Mouse (Mus musculus) heart, embryonic 15.5 days (tissue): ENCODE results near the gene Ist1. TPM values are rescaled to one million over a fixed set of nuclear protein-coding genes. Genes with fewer than 3 reads are reported as not detected.

Experiments
- ATAC-seq: fragments of 200-750 bp; cut with Nextera tagmentation; replicated peaks from 2 replicates; pipeline ENCODE4 v1.8.0; 2017; ENCODE audit warnings: low read depth, moderate TSS enrichment; ENCODE audit not compliant: insufficient number of reproducible peaks, insufficient read depth, low FRiP score
- H3K27ac ChIP-seq: fragments of 300-500 bp; sonication (generic); 2 replicates; pipeline ENCODE4 v1.5.1; 2015; ENCODE audit warnings: mild to moderate bottlenecking, inconsistent platforms
- H3K27me3 ChIP-seq: fragments of 300-500 bp; sonication (generic); 2 replicates; pipeline ENCODE4 v1.6.1; 2015; ENCODE audit warnings: inconsistent platforms
- H3K36me3 ChIP-seq: fragments of 300-500 bp; sonication (generic); 2 replicates; pipeline ENCODE4 v1.6.1; 2015; ENCODE audit warnings: mild to moderate bottlenecking, inconsistent platforms
- H3K4me1 ChIP-seq: fragments of 300-500 bp; sonication (generic); replicated peaks from 2 replicates; pipeline ENCODE4 v1.6.1; 2015; ENCODE audit warnings: inconsistent platforms
- H3K4me2 ChIP-seq: fragments of 300-500 bp; sonication (generic); 2 replicates; pipeline ENCODE4 v1.6.1; 2015; ENCODE audit warnings: inconsistent platforms, mild to moderate bottlenecking, moderate library complexity
- H3K4me3 ChIP-seq: fragments of 300-500 bp; sonication (generic); 2 replicates; pipeline ENCODE4 v1.5.1; 2015; ENCODE audit warnings: mild to moderate bottlenecking, inconsistent platforms
- H3K9ac ChIP-seq: fragments of 300-500 bp; sonication (generic); 2 replicates; pipeline ENCODE4 v1.6.1; 2015; ENCODE audit warnings: mild to moderate bottlenecking, inconsistent platforms
- H3K9me3 ChIP-seq: fragments of 300-500 bp; sonication (generic); replicated peaks from 2 replicates; pipeline ENCODE4 v1.6.1; 2016; ENCODE audit warnings: inconsistent platforms
- WGBS: fragments of 180-500 bp; shearing (Covaris S2); methylation state at CpG from one replicate; pipeline ENCODE4 v1.1.7; 2015; ENCODE audit warnings: mixed read lengths; 5-methylcytosine and 5-hydroxymethylcytosine counted together
- polyA plus RNA-seq: library from polyadenylated mRNA; unstranded; fragments of >200 nt; fragmentation: Nextera tagmentation; extraction: Ambion mirVana; gene quantifications from 2 replicates; pipeline ENCODE4 v1.2.1, GENCODE M21; 2015

The Ist1 gene
- polyA plus RNA-seq, 1 experiment from 2014 or later, result 82.0 TPM

GRCm38 (mm10) chr8:109706076-109706873 is 13.2 kb upstream of the Ist1 start:
- H3K4me3 ChIP-seq, result peak overlapping the region; percentile 95
- ATAC-seq, result no peak; the same call in 1 of the 2 replicates
- peak overlapping the region; percentile 98 for H3K9ac ChIP-seq
- no peaks in the 10 kb centered on the region for H3K9me3 ChIP-seq
- peaks cover 34% of the 10 kb centered on the region for H3K36me3 ChIP-seq
- 3% methylated on average over 30 of the region's 30 CpGs for WGBS
- peak overlapping the region; percentile 89 for H3K4me2 ChIP-seq
- peaks cover 28% of the 10 kb centered on the region for H3K4me1 ChIP-seq
- H3K27me3 ChIP-seq, result no peaks in the 10 kb centered on the region
- H3K27ac ChIP-seq, result peak overlapping the region; percentile 96

DNA sequence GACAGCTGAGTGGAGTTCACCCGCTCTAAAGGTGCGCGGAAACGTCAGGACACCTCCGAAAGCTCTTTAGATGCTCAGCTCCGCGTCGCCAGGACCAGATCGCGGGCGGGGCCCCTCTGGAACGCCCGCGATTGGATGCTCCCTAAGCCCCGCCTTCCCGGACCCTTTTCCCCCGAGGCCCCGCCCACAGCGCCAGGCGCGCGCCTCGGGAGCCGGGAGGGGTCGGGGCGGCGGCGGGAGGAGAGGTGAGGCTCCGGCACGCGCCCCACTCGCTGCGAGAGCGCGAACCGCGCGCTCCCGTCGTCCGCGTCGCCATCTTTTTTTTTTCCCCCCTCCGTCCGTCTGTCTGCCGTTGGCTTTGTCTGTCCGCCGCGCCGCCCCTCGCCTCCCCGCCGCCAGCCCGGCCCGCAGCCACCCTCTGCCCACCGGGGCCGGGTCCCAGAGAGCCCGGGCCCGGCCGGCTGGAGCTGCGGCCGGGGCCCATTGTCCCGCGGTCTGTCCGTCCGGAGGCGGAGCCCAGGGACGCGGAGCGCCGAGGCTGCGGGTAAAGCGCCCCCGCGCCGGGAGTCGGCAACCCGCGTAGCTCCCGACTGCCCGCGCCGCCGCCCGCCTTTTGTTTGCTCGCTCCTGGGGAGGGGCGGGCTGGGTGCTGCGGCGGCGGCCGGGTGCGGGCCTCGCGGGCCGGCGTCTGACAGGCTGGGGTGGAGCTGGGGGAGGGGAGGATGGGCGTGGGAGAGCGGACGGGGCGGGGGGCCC is 12.4 kb upstream of the Ist1 start, which contains the start of gene Zfp821:
TSS of gene Zfp821 (plus strand) at position 227 of the 756 bp plus-strand sequence.
- Histone ChIP-seq H3K4me3 (peak within 1 kb of the TSS; percentile 95), H3K27ac (peak within 1 kb of the TSS; percentile 96), H3K27me3 (no peaks in the 10 kb centered on the region), H3K9ac (peak within 1 kb of the TSS; percentile 98), H3K4me2 (peak within 1 kb of the TSS; percentile 89), H3K4me1 (peaks cover 28% of the 10 kb centered on the region), H3K9me3 (no peaks in the 10 kb centered on the region), H3K36me3 (peaks cover 26% of the 10 kb centered on the region)
- under 1% methylated on average over 96 of the region's 100 CpGs for WGBS
- peak; percentile 94 for ATAC-seq

DNA sequence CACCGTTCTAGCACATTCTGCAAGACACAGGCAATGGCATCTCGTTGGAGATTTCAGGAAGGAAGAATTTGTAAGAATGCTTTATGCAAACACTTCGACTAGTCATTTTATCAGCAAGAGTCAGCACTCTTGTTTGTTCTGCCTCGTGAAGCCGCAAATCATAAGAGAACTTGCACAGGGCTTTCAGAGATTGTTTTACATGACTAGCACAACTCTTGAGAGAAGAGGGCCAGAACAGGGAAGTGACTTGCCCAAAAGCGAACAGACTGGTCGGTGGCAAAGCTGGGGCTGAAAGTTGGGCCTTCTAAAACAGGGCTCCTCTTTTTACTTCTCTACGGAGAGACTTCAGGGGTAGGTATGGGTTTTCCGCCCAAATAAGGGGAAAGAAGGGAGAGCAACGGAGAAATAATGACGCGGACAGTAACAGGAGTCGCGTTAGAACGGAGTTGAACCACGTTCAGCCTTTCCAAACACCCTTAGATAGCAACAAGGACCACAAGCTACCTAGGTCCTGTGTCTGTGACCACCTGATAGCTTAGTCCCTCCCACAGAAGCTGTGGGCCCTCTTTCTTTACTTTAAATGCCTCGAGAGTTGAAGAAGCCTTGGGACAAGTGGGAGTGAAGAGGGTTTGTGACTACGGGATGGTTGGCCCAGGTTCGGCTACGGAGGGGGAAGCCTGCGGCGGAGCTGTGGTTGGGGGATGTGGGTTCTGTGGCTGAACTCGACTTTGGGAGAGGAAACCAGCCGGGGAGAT is 11.7 kb upstream of the Ist1 start:
- Histone ChIP-seq H3K4me3 (peak overlapping the region; percentile 95), H3K27ac (peak overlapping the region; percentile 50), H3K9me3 (no peaks in the 10 kb centered on the region), H3K9ac (peak overlapping the region; percentile 47), H3K4me1 (peaks cover 28% of the 10 kb centered on the region), H3K4me2 (peak overlapping the region; percentile 89), H3K27me3 (no peaks in the 10 kb centered on the region), H3K36me3 (peaks cover 20% of the 10 kb centered on the region)
- ATAC-seq, result peak; percentile 1; the same call in 1 of the 2 replicates
- 7% methylated on average over 24 of the region's 24 CpGs for WGBS

DNA sequence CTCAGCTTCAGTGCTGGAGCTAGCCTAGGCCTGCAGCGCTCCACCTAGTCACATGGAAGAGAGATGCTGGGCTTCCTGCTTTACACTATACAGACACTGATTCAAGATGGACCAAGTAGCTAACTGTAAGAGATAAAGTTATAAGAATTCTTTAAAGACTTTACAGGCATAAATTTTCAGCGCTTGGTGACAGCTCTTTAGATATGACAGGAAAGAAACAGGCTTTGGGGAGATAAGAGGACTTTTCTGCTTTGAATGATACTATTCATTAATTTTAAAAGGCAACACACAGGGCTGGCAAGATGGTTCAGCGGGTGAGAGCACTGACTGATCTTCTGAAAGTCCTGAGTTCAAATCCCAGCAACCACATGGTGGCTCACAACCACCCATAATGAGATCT is 5.4 kb upstream of the Ist1 start:
- no peaks in the 10 kb centered on the region for H3K36me3 ChIP-seq
- H3K27ac ChIP-seq, result no peak overlapping the region
- H3K4me2 ChIP-seq, result no peak overlapping the region
- 68% methylated on average over 3 of the region's 3 CpGs for WGBS
- ATAC-seq, result no peak
- H3K4me1 ChIP-seq, result peaks cover 3% of the 10 kb centered on the region; the same call in 1 of the 2 replicates
- no peaks in the 10 kb centered on the region for H3K9me3 ChIP-seq
- H3K9ac ChIP-seq, result no peak overlapping the region
- H3K27me3 ChIP-seq, result no peaks in the 10 kb centered on the region
- H3K4me3 ChIP-seq, result no peak overlapping the region

GRCm38 (mm10) chr8:109697754-109698153 is 4.7 kb upstream of the Ist1 start:
- 78% methylated on average over 1 of the region's 1 CpGs for WGBS
- H3K27ac ChIP-seq, result no peak overlapping the region
- no peak overlapping the region for H3K9ac ChIP-seq
- no peaks in the 10 kb centered on the region for H3K9me3 ChIP-seq
- no peaks in the 10 kb centered on the region for H3K27me3 ChIP-seq
- H3K4me2 ChIP-seq, result no peak overlapping the region
- H3K4me1 ChIP-seq, result peaks cover 3% of the 10 kb centered on the region; the same call in 1 of the 2 replicates
- no peak overlapping the region for H3K4me3 ChIP-seq
- no peak for ATAC-seq
- no peaks in the 10 kb centered on the region for H3K36me3 ChIP-seq

DNA sequence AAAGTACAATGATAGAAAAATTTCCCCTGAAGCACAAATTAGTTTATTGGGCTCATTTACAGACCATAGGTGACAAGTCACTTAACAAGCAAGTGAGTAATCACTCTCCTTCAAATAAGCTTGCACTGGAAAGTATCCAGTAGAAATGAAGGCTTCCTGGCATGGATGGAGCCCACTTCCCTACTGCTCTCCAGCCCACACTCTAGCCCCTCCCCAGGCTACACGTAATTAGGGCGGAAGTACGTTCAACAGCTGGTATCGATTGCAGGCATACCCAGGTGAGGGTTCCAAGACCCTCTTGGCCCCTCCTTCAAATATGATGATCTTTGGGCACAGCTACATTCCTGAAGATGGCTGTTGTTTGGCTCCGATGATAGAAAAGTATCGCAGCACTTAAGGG is 1.1 kb upstream of the Ist1 start:
- Histone ChIP-seq H3K4me2 (peak overlapping the region; percentile 24; the same call in 1 of the 2 replicates), H3K9ac (no peak overlapping the region), H3K9me3 (no peaks in the 10 kb centered on the region), H3K27ac (no peak overlapping the region), H3K4me3 (peak overlapping the region; percentile 88), H3K4me1 (peaks cover 17% of the 10 kb centered on the region), H3K27me3 (no peaks in the 10 kb centered on the region), H3K36me3 (no peaks in the 10 kb centered on the region)
- no peak for ATAC-seq
- WGBS, result 67% methylated on average over 6 of the region's 6 CpGs

- ATAC-seq, result peak; percentile 80
- Histone ChIP-seq H3K36me3 (no peaks in the 10 kb centered on the region), H3K9ac (peak overlapping the region; percentile 89), H3K4me3 (peak overlapping the region; percentile 88), H3K4me2 (peak overlapping the region; percentile 85), H3K9me3 (no peaks in the 10 kb centered on the region), H3K27ac (peak overlapping the region; percentile 79), H3K4me1 (peaks cover 17% of the 10 kb centered on the region), H3K27me3 (no peaks in the 10 kb centered on the region)
- WGBS, result under 1% methylated on average over 38 of the region's 38 CpGs
These were observed 466 bp downstream of the Ist1 start for GRCm38 (mm10) chr8:109692443-109693145.

GRCm38 (mm10) chr8:109691769-109692168 is 1.3 kb downstream of the Ist1 start:
- Histone ChIP-seq H3K4me3 (peak overlapping the region; percentile 88), H3K4me2 (peak overlapping the region; percentile 85), H3K27ac (no peak overlapping the region), H3K4me1 (peaks cover 17% of the 10 kb centered on the region), H3K9ac (peak overlapping the region; percentile 89), H3K27me3 (no peaks in the 10 kb centered on the region), H3K36me3 (no peaks in the 10 kb centered on the region), H3K9me3 (no peaks in the 10 kb centered on the region)
- WGBS, result 45% methylated on average over 5 of the region's 5 CpGs
- no peak for ATAC-seq

GRCm38 (mm10) chr8:109687248-109687647 is 5.8 kb downstream of the Ist1 start:
- no peaks in the 10 kb centered on the region for H3K27me3 ChIP-seq
- WGBS, result 94% methylated on average over 5 of the region's 5 CpGs
- H3K9ac ChIP-seq, result no peak overlapping the region
- peaks cover 18% of the 10 kb centered on the region for H3K4me1 ChIP-seq
- ATAC-seq, result no peak
- H3K4me3 ChIP-seq, result no peak overlapping the region
- no peaks in the 10 kb centered on the region for H3K9me3 ChIP-seq
- H3K36me3 ChIP-seq, result peaks cover 12% of the 10 kb centered on the region
- no peak overlapping the region for H3K27ac ChIP-seq
- H3K4me2 ChIP-seq, result no peak overlapping the region

DNA sequence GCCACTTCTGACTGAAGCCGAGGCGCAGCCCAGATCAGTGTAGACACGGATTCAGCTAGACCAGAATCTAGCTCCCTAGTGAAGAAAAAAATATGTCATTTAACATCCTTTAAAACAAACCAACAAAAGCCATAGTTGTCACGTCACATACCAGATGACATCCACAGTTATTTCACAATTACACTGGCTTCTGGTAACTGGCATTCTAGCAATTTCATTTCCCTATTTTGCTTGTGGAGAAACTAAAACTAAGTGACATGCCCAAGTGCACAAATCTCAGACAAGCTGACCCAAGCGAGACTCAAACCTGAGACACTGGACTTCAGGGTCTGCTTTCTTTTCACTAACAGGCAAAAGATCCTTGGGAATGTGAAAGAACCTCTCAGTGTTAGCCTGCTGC is 10.9 kb downstream of the Ist1 start:
- Histone ChIP-seq H3K9ac (no peak overlapping the region), H3K36me3 (peaks cover 59% of the 10 kb centered on the region), H3K27ac (no peak overlapping the region), H3K27me3 (no peaks in the 10 kb centered on the region), H3K4me2 (no peak overlapping the region), H3K4me3 (no peak overlapping the region), H3K4me1 (peaks cover 4% of the 10 kb centered on the region; the same call in 1 of the 2 replicates), H3K9me3 (no peaks in the 10 kb centered on the region)
- no peak for ATAC-seq
- WGBS, result 92% methylated on average over 5 of the region's 5 CpGs
